Mouse (Mus musculus) embryonic facial prominence, embryonic 11.5 days (tissue): ENCODE measurements around the gene Fam161b. TPM values are rescaled to one million over a fixed set of nuclear protein-coding genes. Genes with fewer than 3 reads are reported as not detected.

Source experiments
- ATAC-seq: fragments of 200-750 bp; cut with Nextera tagmentation; replicated peaks from 2 replicates; pipeline ENCODE4 v1.8.0; 2017; ENCODE audit warnings: low read depth; ENCODE audit not compliant: insufficient number of reproducible peaks, low FRiP score, low TSS enrichment
- DNase-seq: peaks from one replicate; pipeline ENCODE4 v3.0.0-alpha.2; 2015; ENCODE audit warnings: low spot score
- H3K27ac ChIP-seq: fragments of 300-500 bp; sonication (generic); replicated peaks from 2 replicates; pipeline ENCODE4 v1.5.1; 2014; ENCODE audit warnings: mild to moderate bottlenecking, low read depth, low read length, control low read depth
- H3K27me3 ChIP-seq: fragments of 300-500 bp; sonication (generic); 2 replicates; pipeline ENCODE4 v1.6.1; 2014; ENCODE audit warnings: mild to moderate bottlenecking, low read length, moderate library complexity, mixed read lengths; ENCODE audit not compliant: control insufficient read depth, insufficient read depth
- H3K36me3 ChIP-seq: fragments of 300-500 bp; sonication (generic); replicated peaks from 2 replicates; pipeline ENCODE4 v1.6.1; 2014; ENCODE audit warnings: low read depth, mild to moderate bottlenecking, low read length, moderate library complexity, mixed read lengths; ENCODE audit not compliant: control insufficient read depth, insufficient read depth
- H3K4me1 ChIP-seq: fragments of 300-500 bp; sonication (generic); 2 replicates; pipeline ENCODE4 v1.6.1; 2014; ENCODE audit warnings: low read length, mixed read lengths; ENCODE audit not compliant: control insufficient read depth, insufficient read depth
- H3K4me2 ChIP-seq: fragments of 300-500 bp; sonication (generic); 2 replicates; pipeline ENCODE4 v1.6.1; 2014; ENCODE audit warnings: low read depth, mild to moderate bottlenecking, control low read depth, low read length, moderate library complexity
- H3K4me3 ChIP-seq: fragments of 300-500 bp; sonication (generic); 2 replicates; pipeline ENCODE4 v1.5.1; 2014; ENCODE audit warnings: low read depth, low read length, control low read depth
- H3K9ac ChIP-seq: fragments of 300-500 bp; sonication (generic); replicated peaks from 2 replicates; pipeline ENCODE4 v1.6.1; 2014; ENCODE audit warnings: mild to moderate bottlenecking, control low read depth, low read length
- H3K9me3 ChIP-seq: fragments of 300-500 bp; sonication (generic); replicated peaks from 2 replicates; pipeline ENCODE4 v1.6.1; 2016; ENCODE audit warnings: mild to moderate bottlenecking, low read length, inconsistent platforms, mixed read lengths; ENCODE audit not compliant: control insufficient read depth
- WGBS: fragments of 180-500 bp; shearing (Covaris S2); extraction: QIAGEN DNeasy Blood & Tissue Kit; methylation state at CpG from one replicate; pipeline ENCODE4 v1.1.7; 2014; 5-methylcytosine and 5-hydroxymethylcytosine counted together
- polyA plus RNA-seq: library from polyadenylated mRNA; unstranded; fragments of >200 nt; fragmentation: Nextera tagmentation; extraction: Ambion mirVana; gene quantifications from 2 replicates; pipeline ENCODE4 v1.2.1, GENCODE M21; 2014

Fam161b gene
- polyA plus RNA-seq, 1 experiment from 2014 or later = 3.3 TPM

DNA sequence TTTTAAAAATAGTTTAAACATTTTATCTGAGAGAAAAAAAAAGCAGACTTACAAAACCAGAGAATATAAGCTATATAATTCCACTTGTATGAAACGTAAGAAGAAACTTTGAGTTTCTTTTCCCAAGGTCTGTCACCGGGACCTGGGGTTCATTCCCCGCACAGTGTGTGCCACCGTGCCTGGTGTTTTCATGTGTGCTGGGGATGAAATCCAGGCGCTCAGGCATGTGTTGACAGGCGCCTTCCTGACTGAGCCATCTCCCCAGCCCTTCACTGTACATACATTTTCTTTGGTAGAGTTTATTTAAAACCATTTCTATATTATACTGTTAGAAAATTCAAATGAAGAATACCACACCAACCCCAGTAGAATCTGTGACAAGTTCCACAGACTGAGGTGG is 28.7 kb upstream of the Fam161b start:
- H3K27ac ChIP-seq = no peak overlapping the region
- no peak overlapping the region for H3K4me3 ChIP-seq
- WGBS = 82% methylated on average over 6 of the region's 6 CpGs

DNA sequence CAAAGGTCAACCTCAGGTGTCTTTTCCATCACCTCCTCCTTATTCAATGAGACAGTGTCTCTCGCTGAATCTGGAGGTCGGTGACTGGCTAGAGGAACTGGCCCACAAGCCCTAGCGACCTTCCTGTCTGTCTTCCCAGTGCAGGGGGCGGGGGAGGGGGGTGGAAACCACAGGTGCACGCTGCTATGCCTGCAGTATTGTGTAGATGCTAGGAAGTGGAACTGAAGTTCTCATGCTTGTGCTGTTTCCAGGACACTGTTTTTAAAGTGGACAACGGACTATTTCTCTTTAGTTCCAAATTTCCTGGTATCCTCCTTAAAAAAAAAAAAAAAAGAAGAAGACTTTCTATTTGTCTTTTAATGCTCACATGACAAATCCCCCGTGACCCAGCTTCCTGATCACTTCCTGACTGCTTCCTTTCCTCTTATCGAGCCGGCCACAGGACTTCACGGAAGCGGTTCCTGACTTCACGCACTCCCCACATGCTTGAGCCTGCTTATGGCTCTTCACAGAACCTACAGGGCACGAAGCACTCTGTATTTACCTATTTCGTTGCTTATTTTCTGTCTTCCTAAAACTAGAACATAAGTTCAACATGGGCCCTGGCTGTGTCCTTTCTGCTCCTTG is 27.3 kb upstream of the Fam161b start:
- H3K4me3 ChIP-seq = no peak overlapping the region
- ATAC-seq (no peak), DNase-seq (no peak)
- H3K27me3 ChIP-seq = no peaks in the 10 kb centered on the region
- no peak overlapping the region for H3K9ac ChIP-seq
- H3K4me1 ChIP-seq = no peaks in the 10 kb centered on the region
- no peak overlapping the region for H3K27ac ChIP-seq
- H3K9me3 ChIP-seq = no peaks in the 10 kb centered on the region
- WGBS = 73% methylated on average over 14 of the region's 14 CpGs
- no peaks in the 10 kb centered on the region for H3K36me3 ChIP-seq
- no peak overlapping the region for H3K4me2 ChIP-seq

More for the DNA sequence above, 28.7 kb upstream of the Fam161b start:
- no peak for ATAC-seq
- no peaks in the 10 kb centered on the region for H3K36me3 ChIP-seq
- DNase-seq = no peak
- H3K27me3 ChIP-seq = no peaks in the 10 kb centered on the region
- no peaks in the 10 kb centered on the region for H3K9me3 ChIP-seq
- H3K9ac ChIP-seq = no peak overlapping the region
- no peak overlapping the region for H3K4me2 ChIP-seq
- no peaks in the 10 kb centered on the region for H3K4me1 ChIP-seq

- ATAC-seq = no peak
These were observed 26.5 kb upstream of the Fam161b start for GRCm38 (mm10) chr12:84388097-84388496.

DNA sequence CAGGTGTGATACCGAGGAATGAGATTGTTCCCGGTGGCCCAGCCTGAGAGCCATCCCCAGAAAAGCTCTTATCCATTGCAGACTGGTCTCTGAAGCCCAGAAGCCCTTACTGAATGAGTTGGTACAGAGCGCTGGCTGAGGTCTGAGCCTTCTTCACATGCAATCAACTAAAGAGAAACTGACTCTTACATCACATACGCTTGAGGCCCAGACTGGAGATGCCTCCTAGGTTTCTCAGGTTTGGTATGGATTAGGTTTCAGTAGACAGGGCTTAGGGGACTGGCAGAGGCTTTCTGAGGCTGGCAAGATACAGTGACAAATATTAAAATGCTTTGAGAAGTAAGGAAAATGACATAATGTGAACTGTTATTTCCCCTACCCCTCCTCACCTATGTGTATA is 23.8 kb upstream of the Fam161b start:
- Histone ChIP-seq H3K36me3 (no peaks in the 10 kb centered on the region), H3K4me1 (no peaks in the 10 kb centered on the region), H3K27me3 (no peaks in the 10 kb centered on the region), H3K9ac (no peak overlapping the region), H3K4me2 (no peak overlapping the region), H3K27ac (no peak overlapping the region), H3K4me3 (no peak overlapping the region), H3K9me3 (no peaks in the 10 kb centered on the region)
- no peak for ATAC-seq
- no peak for DNase-seq
- 88% methylated on average over 4 of the region's 4 CpGs for WGBS

More at GRCm38 (mm10) chr12:84388097-84388496, 26.5 kb upstream of the Fam161b start:
- no peaks in the 10 kb centered on the region for H3K9me3 ChIP-seq
- no peaks in the 10 kb centered on the region for H3K4me1 ChIP-seq
- WGBS = 91% methylated on average over 8 of the region's 8 CpGs
- DNase-seq = no peak
- no peaks in the 10 kb centered on the region for H3K36me3 ChIP-seq
- H3K9ac ChIP-seq = no peak overlapping the region
- H3K27ac ChIP-seq = no peak overlapping the region
- no peak overlapping the region for H3K4me2 ChIP-seq
- no peaks in the 10 kb centered on the region for H3K27me3 ChIP-seq
- no peak overlapping the region for H3K4me3 ChIP-seq

GRCm38 (mm10) chr12:84384644-84385081 is 23.0 kb upstream of the Fam161b start:
- no peak for DNase-seq
- H3K36me3 ChIP-seq = no peaks in the 10 kb centered on the region
- ATAC-seq = no peak
- H3K9ac ChIP-seq = no peak overlapping the region
- no peak overlapping the region for H3K4me3 ChIP-seq
- no peak overlapping the region for H3K4me2 ChIP-seq
- no peaks in the 10 kb centered on the region for H3K4me1 ChIP-seq
- 87% methylated on average over 5 of the region's 5 CpGs for WGBS
- no peaks in the 10 kb centered on the region for H3K9me3 ChIP-seq
- H3K27me3 ChIP-seq = no peaks in the 10 kb centered on the region
- no peak overlapping the region for H3K27ac ChIP-seq

DNA sequence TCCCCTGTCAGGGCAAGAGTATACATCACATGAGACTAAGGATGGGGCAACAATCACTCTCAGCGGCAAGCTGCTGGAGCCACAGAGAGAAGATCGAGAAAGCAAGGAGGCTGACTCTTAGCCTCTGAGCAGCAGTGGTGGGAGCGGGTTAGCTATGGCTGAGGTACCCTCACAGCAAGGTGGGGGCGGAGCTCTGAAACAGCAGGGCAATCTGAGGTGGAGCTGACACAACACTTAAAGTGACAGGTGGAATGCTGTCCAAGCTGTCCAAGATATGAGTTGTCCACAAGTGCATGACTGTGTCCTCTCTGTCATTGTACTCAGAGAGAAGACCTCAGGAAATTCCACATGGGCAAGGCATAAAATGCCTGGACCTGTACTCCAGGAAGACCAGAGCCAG is 20.7 kb upstream of the Fam161b start:
- no peak overlapping the region for H3K4me2 ChIP-seq
- H3K9me3 ChIP-seq = no peaks in the 10 kb centered on the region
- H3K27me3 ChIP-seq = no peaks in the 10 kb centered on the region
- no peak overlapping the region for H3K27ac ChIP-seq
- no peak overlapping the region for H3K9ac ChIP-seq
- ATAC-seq (no peak), DNase-seq (no peak)
- WGBS = 82% methylated on average over 4 of the region's 4 CpGs
- no peaks in the 10 kb centered on the region for H3K36me3 ChIP-seq
- no peak overlapping the region for H3K4me3 ChIP-seq
- no peaks in the 10 kb centered on the region for H3K4me1 ChIP-seq

DNA sequence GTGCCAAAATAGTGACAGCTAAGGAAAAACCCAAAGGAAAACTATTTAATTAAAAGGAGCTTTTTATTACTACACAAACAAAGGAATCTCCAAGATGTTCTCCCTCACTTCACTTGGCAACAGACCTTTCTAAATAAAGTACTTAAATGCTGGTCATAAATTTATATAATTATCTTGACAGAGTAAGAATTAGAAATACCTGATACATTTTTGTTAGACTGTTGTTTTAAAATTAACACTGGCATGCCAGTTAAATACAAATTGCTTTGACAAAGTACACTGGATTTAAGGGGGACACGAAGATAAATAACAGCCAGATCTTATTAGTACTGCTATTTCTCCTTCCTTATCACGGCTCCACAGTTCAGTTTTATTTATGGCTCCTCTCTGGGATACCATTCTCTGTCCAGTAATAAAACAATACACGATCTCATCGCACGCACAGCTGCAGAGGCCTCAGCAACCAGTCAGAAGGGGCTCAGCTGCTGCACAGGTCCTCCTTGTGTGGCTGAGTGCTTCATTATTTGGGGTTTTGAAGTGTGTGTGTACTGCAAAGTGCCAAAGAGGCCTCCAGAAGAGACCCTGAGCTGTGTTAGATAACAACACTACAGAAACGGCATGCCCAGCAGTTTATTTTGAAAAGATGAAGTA is 12.3 kb upstream of the Fam161b start:
- H3K4me1 ChIP-seq = no peaks in the 10 kb centered on the region
- no peak overlapping the region for H3K9ac ChIP-seq
- ATAC-seq (no peak), DNase-seq (no peak)
- H3K9me3 ChIP-seq = no peaks in the 10 kb centered on the region
- 91% methylated on average over 6 of the region's 6 CpGs for WGBS
- H3K36me3 ChIP-seq = peaks cover 11% of the 10 kb centered on the region
- no peak overlapping the region for H3K4me2 ChIP-seq
- H3K27ac ChIP-seq = no peak overlapping the region
- no peak overlapping the region for H3K4me3 ChIP-seq
- no peaks in the 10 kb centered on the region for H3K27me3 ChIP-seq

GRCm38 (mm10) chr12:84371647-84372046 is 10.0 kb upstream of the Fam161b start:
- peaks cover 13% of the 10 kb centered on the region for H3K36me3 ChIP-seq
- 89% methylated on average over 5 of the region's 5 CpGs for WGBS
- DNase-seq = no peak

More at GRCm38 (mm10) chr12:84371647-84372046, 10.0 kb upstream of the Fam161b start:
- no peak for ATAC-seq
- Histone ChIP-seq H3K4me1 (no peaks in the 10 kb centered on the region), H3K9ac (no peak overlapping the region), H3K4me3 (no peak overlapping the region), H3K9me3 (no peaks in the 10 kb centered on the region), H3K27me3 (no peaks in the 10 kb centered on the region), H3K27ac (no peak overlapping the region), H3K4me2 (no peak overlapping the region)
